Mouse (Mus musculus) midbrain, embryonic 11.5 days (tissue): Measurements from ENCODE around the gene Atp5k. TPM values are rescaled to one million over a fixed set of nuclear protein-coding genes. Genes with fewer than 3 reads are reported as not detected.

Experiments
- ATAC-seq: fragments of 200-750 bp; cut with Nextera tagmentation; 2 replicates; pipeline ENCODE4 v1.8.0; 2017; ENCODE audit warnings: moderate TSS enrichment, moderate library complexity; ENCODE audit not compliant: low FRiP score
- DNase-seq: peaks from one replicate; pipeline ENCODE4 v3.0.0; 2015; ENCODE audit warnings: low spot score; ENCODE audit errors: missing footprints
- H3K27ac ChIP-seq: fragments of 300-500 bp; sonication (generic); 2 replicates; pipeline ENCODE4 v1.5.1; 2014; ENCODE audit warnings: low read depth, low read length
- H3K27me3 ChIP-seq: fragments of 300-500 bp; sonication (generic); 2 replicates; pipeline ENCODE4 v1.6.1; 2014; ENCODE audit warnings: mild to moderate bottlenecking, low read length, moderate library complexity, mixed read lengths; ENCODE audit not compliant: control insufficient read depth, insufficient read depth
- H3K36me3 ChIP-seq: fragments of 300-500 bp; sonication (generic); 2 replicates; pipeline ENCODE4 v1.6.1; 2014; ENCODE audit warnings: mild to moderate bottlenecking, low read length, moderate library complexity, mixed read lengths; ENCODE audit not compliant: control insufficient read depth, insufficient read depth
- H3K4me1 ChIP-seq: fragments of 300-500 bp; sonication (generic); 2 replicates; pipeline ENCODE4 v1.6.1; 2014; ENCODE audit warnings: low read length; ENCODE audit not compliant: control insufficient read depth, insufficient read depth
- H3K4me2 ChIP-seq: fragments of 300-500 bp; sonication (generic); 2 replicates; pipeline ENCODE4 v1.6.1; 2014; ENCODE audit warnings: mild to moderate bottlenecking, moderate library complexity
- H3K4me3 ChIP-seq: fragments of 300-500 bp; sonication (generic); 2 replicates; pipeline ENCODE4 v1.5.1; 2014; ENCODE audit warnings: low read depth, low read length
- H3K9ac ChIP-seq: fragments of 300-500 bp; sonication (generic); 2 replicates; pipeline ENCODE4 v1.6.1; 2014; ENCODE audit warnings: low read length
- H3K9me3 ChIP-seq: fragments of 300-500 bp; sonication (generic); 2 replicates; pipeline ENCODE4 v1.6.1; 2016; ENCODE audit warnings: low read length; ENCODE audit not compliant: control insufficient read depth
- WGBS: fragments of 180-500 bp; shearing (Covaris S2); extraction: QIAGEN DNeasy Blood & Tissue Kit; methylation state at CpG from one replicate; pipeline ENCODE4 v1.1.7; 2014; 5-methylcytosine and 5-hydroxymethylcytosine counted together
- polyA plus RNA-seq: library from polyadenylated mRNA; unstranded; fragments of >200 nt; fragmentation: Nextera tagmentation; extraction: Ambion mirVana; gene quantifications from 2 replicates; pipeline ENCODE4 v1.2.1, GENCODE M21; 2014

Gene Atp5k
- polyA plus RNA-seq, 1 experiment from 2014 or later, result 433 TPM

GRCm38 (mm10) chr5:108447857-108448256 lies 13.6 kb upstream of the Atp5k start:
- no peak overlapping the region for H3K27ac ChIP-seq
- no peak overlapping the region for H3K9ac ChIP-seq
- no peak for ATAC-seq
- no peak overlapping the region for H3K4me2 ChIP-seq
- H3K9me3 ChIP-seq, result no peaks in the 10 kb centered on the region
- DNase-seq, result peak; percentile 62
- no peaks in the 10 kb centered on the region for H3K36me3 ChIP-seq
- peaks cover 2% of the 10 kb centered on the region; the same call in 1 of the 2 replicates for H3K4me1 ChIP-seq
- no peak overlapping the region for H3K4me3 ChIP-seq
- no peaks in the 10 kb centered on the region; the same call in 1 of the 2 replicates for H3K27me3 ChIP-seq
- WGBS, result 87% methylated on average over 7 of the region's 7 CpGs

- Histone ChIP-seq H3K27me3 (no peaks in the 10 kb centered on the region; the same call in 1 of the 2 replicates), H3K4me2 (no peak overlapping the region), H3K9me3 (no peaks in the 10 kb centered on the region), H3K4me1 (peaks cover 2% of the 10 kb centered on the region; the same call in 1 of the 2 replicates), H3K27ac (no peak overlapping the region), H3K4me3 (no peak overlapping the region), H3K9ac (no peak overlapping the region), H3K36me3 (no peaks in the 10 kb centered on the region)
- ATAC-seq (no peak), DNase-seq (no peak)
- 89% methylated on average over 3 of the region's 3 CpGs for WGBS
Measured at GRCm38 (mm10) chr5:108446973-108447372, 12.7 kb upstream of the Atp5k start.

GRCm38 (mm10) chr5:108436101-108436500 lies 1.9 kb upstream of the Atp5k start:
- H3K4me1 ChIP-seq, result peaks cover 6% of the 10 kb centered on the region
- WGBS, result 72% methylated on average over 2 of the region's 2 CpGs
- H3K36me3 ChIP-seq, result peaks cover 3% of the 10 kb centered on the region
- H3K9me3 ChIP-seq, result no peaks in the 10 kb centered on the region
- no peak overlapping the region for H3K4me2 ChIP-seq
- H3K27ac ChIP-seq, result no peak overlapping the region
- ATAC-seq (no peak), DNase-seq (no peak)
- H3K4me3 ChIP-seq, result no peak overlapping the region
- H3K27me3 ChIP-seq, result no peaks in the 10 kb centered on the region
- no peak overlapping the region for H3K9ac ChIP-seq

- H3K27ac ChIP-seq, result no peak overlapping the region
Measured at GRCm38 (mm10) chr5:108431196-108431595, 3.1 kb downstream of the Atp5k start.

GRCm38 (mm10) chr5:108427186-108427585 lies 7.1 kb downstream of the Atp5k start:
- Histone ChIP-seq H3K4me2 (no peak overlapping the region), H3K9ac (no peak overlapping the region), H3K27ac (no peak overlapping the region), H3K36me3 (no peaks in the 10 kb centered on the region; the same call in none of the 2 replicates), H3K4me1 (no peaks in the 10 kb centered on the region), H3K27me3 (no peaks in the 10 kb centered on the region), H3K9me3 (no peaks in the 10 kb centered on the region), H3K4me3 (no peak overlapping the region)
- WGBS, result 38% methylated on average over 1 of the region's 1 CpGs
- ATAC-seq (peak; percentile 66), DNase-seq (peak; percentile 88)

More at GRCm38 (mm10) chr5:108431196-108431595, 3.1 kb downstream of the Atp5k start:
- Histone ChIP-seq H3K4me2 (no peak overlapping the region), H3K4me3 (no peak overlapping the region), H3K9me3 (no peaks in the 10 kb centered on the region), H3K36me3 (peaks cover 3% of the 10 kb centered on the region), H3K27me3 (no peaks in the 10 kb centered on the region), H3K9ac (no peak overlapping the region), H3K4me1 (peaks cover 6% of the 10 kb centered on the region)
- 92% methylated on average over 6 of the region's 6 CpGs for WGBS
- ATAC-seq (no peak), DNase-seq (no peak)

GRCm38 (mm10) chr5:108423427-108423826 lies 10.8 kb downstream of the Atp5k start:
- no peak for ATAC-seq
- DNase-seq, result no peak
- H3K9me3 ChIP-seq, result no peaks in the 10 kb centered on the region
- H3K9ac ChIP-seq, result no peak overlapping the region
- no peaks in the 10 kb centered on the region for H3K27me3 ChIP-seq
- no peaks in the 10 kb centered on the region for H3K4me1 ChIP-seq
- no peak overlapping the region for H3K27ac ChIP-seq
- no peak overlapping the region for H3K4me3 ChIP-seq
- H3K4me2 ChIP-seq, result no peak overlapping the region
- H3K36me3 ChIP-seq, result no peaks in the 10 kb centered on the region
- WGBS, result 77% methylated on average over 2 of the region's 2 CpGs

GRCm38 (mm10) chr5:108422741-108423140 lies 11.5 kb downstream of the Atp5k start:
- DNase-seq (no peak), ATAC-seq (no peak)
- H3K9ac ChIP-seq, result no peak overlapping the region
- no peaks in the 10 kb centered on the region for H3K27me3 ChIP-seq
- no peaks in the 10 kb centered on the region for H3K9me3 ChIP-seq
- 75% methylated on average over 3 of the region's 3 CpGs for WGBS
- H3K4me1 ChIP-seq, result no peaks in the 10 kb centered on the region
- H3K4me3 ChIP-seq, result no peak overlapping the region
- H3K36me3 ChIP-seq, result no peaks in the 10 kb centered on the region
- no peak overlapping the region for H3K4me2 ChIP-seq
- no peak overlapping the region for H3K27ac ChIP-seq

- H3K27ac ChIP-seq, result no peak overlapping the region
- H3K9me3 ChIP-seq, result no peaks in the 10 kb centered on the region
- ATAC-seq (no peak), DNase-seq (no peak)
- WGBS, result 69% methylated on average over 2 of the region's 2 CpGs
- no peak overlapping the region for H3K9ac ChIP-seq
- H3K4me2 ChIP-seq, result no peak overlapping the region
- H3K4me3 ChIP-seq, result no peak overlapping the region
- H3K36me3 ChIP-seq, result no peaks in the 10 kb centered on the region
- no peaks in the 10 kb centered on the region for H3K4me1 ChIP-seq
- H3K27me3 ChIP-seq, result no peaks in the 10 kb centered on the region
Measured at GRCm38 (mm10) chr5:108414711-108415110, 19.5 kb downstream of the Atp5k start.

GRCm38 (mm10) chr5:108406977-108407376 lies 27.3 kb downstream of the Atp5k start:
- no peaks in the 10 kb centered on the region for H3K9me3 ChIP-seq
- DNase-seq, result no peak
- no peak overlapping the region for H3K9ac ChIP-seq
- H3K27ac ChIP-seq, result no peak overlapping the region
- no peak for ATAC-seq
- no peak overlapping the region for H3K4me3 ChIP-seq
- H3K27me3 ChIP-seq, result no peaks in the 10 kb centered on the region
- no peak overlapping the region for H3K4me2 ChIP-seq
- 72% methylated on average over 2 of the region's 2 CpGs for WGBS
- H3K36me3 ChIP-seq, result no peaks in the 10 kb centered on the region
- no peaks in the 10 kb centered on the region for H3K4me1 ChIP-seq
